Mouse (Mus musculus) CH12.LX (cell line): ENCODE data around the gene Bend4. TPM values are rescaled to one million over a fixed set of nuclear protein-coding genes. Genes with fewer than 3 reads are reported as not detected.

Experiments used
- DNase-seq: peaks from one replicate; pipeline ENCODE4 v3.0.0-alpha.2; 2013; ENCODE audit errors: extremely low read depth
- H3K27ac ChIP-seq: 2 replicates; pipeline ENCODE4 v1.5.1; 2012; ENCODE audit warnings: low read depth, mild to moderate bottlenecking, control low read depth, moderate library complexity; ENCODE audit not compliant: insufficient read depth
- H3K27me3 ChIP-seq: replicated peaks from 2 replicates; pipeline ENCODE3; 2012; ENCODE audit warnings: inconsistent platforms
- H3K36me3 ChIP-seq, 2 experiments: replicated peaks in 1 of 2; 2 replicates each; pipeline versions ENCODE3 to v1.6.1; 2012; ENCODE audit warnings: inconsistent platforms in 1 of 2, low read length in 1 of 2, mild to moderate bottlenecking in 1 of 2, mixed read lengths in 1 of 2, moderate library complexity in 1 of 2; ENCODE audit not compliant: control insufficient read depth in 1 of 2, insufficient read depth in 1 of 2
- H3K4me1 ChIP-seq, 2 experiments: 2 replicates each; pipeline ENCODE4 v1.6.1; 2012; ENCODE audit warnings: inconsistent platforms in 1 of 2, moderate library complexity in 1 of 2; ENCODE audit not compliant: insufficient read depth in 2 of 2, control insufficient read depth in 1 of 2
- H3K4me2 ChIP-seq: 2 replicates; pipeline ENCODE4 v1.6.1; 2012; ENCODE audit warnings: low read depth, mild to moderate bottlenecking, control low read depth; ENCODE audit not compliant: poor library complexity, insufficient read depth, severe bottlenecking
- H3K4me3 ChIP-seq, 3 experiments: fragments of 150-350 bp in 1 of 3; sonication (generic) in 1 of 3; replicated peaks in 1 of 3; 2 replicates each; pipeline versions ENCODE3 to v1.5.1; 2011 to 2012; ENCODE audit warnings: low read depth in 2 of 3, low read length in 2 of 3, mild to moderate bottlenecking in 2 of 3, moderate library complexity in 2 of 3, control low read depth in 1 of 3, improper control_type of control experiment in 1 of 3, inconsistent platforms in 1 of 3, mixed read lengths in 1 of 3; ENCODE audit not compliant: poor library complexity in 1 of 3
- H3K79me2 ChIP-seq: replicated peaks from 2 replicates; pipeline ENCODE4 v1.6.1; 2012; ENCODE audit warnings: mild to moderate bottlenecking, moderate library complexity; ENCODE audit not compliant: control insufficient read depth, poor library complexity, insufficient read depth, severe bottlenecking; ENCODE audit errors: extremely low read depth
- H3K9ac ChIP-seq: 2 replicates; pipeline ENCODE4 v1.6.1; 2012; ENCODE audit warnings: low read depth, mild to moderate bottlenecking, control low read depth, moderate library complexity; ENCODE audit not compliant: insufficient read depth
- H3K9me3 ChIP-seq: replicated peaks from 2 replicates; pipeline ENCODE3; 2012; ENCODE audit warnings: low read length, inconsistent platforms, mixed read lengths
- BHLHE40 ChIP-seq: IDR thresholded peaks from 2 replicates; pipeline ENCODE4 v1.6.1; 2011; ENCODE audit warnings: mild to moderate bottlenecking, low read depth, low read length, improper control_type of control experiment
- E2F4 ChIP-seq: IDR thresholded peaks from 2 replicates; pipeline ENCODE4 v1.6.1; 2011; ENCODE audit warnings: low read depth, low read length, improper control_type of control experiment; ENCODE audit not compliant: insufficient replicate concordance
- ELF1 ChIP-seq: IDR thresholded peaks from 2 replicates; pipeline ENCODE4 v1.6.1; 2014; ENCODE audit warnings: low read depth, mild to moderate bottlenecking, inconsistent platforms, low read length, improper control_type of control experiment
- EP300 ChIP-seq: IDR thresholded peaks from 2 replicates; pipeline ENCODE4 v1.6.1; 2011; ENCODE audit warnings: low read length, improper control_type of control experiment
- IRF4 ChIP-seq: IDR thresholded peaks from 2 replicates; pipeline ENCODE4 v1.6.1; 2014; ENCODE audit warnings: low read depth, mild to moderate bottlenecking, inconsistent platforms, low read length, improper control_type of control experiment
- KAT2A ChIP-seq: IDR thresholded peaks from 2 replicates; pipeline ENCODE4 v1.6.1; 2012; ENCODE audit warnings: low read length, improper control_type of control experiment, inconsistent platforms; ENCODE audit not compliant: insufficient replicate concordance
- MAFK ChIP-seq: IDR thresholded peaks from 2 replicates; pipeline ENCODE4 v1.6.1; 2011; ENCODE audit warnings: low read length, improper control_type of control experiment; ENCODE audit not compliant: insufficient replicate concordance
- MAZ ChIP-seq: IDR thresholded peaks from 2 replicates; pipeline ENCODE4 v1.6.1; 2012; ENCODE audit warnings: low read depth, mild to moderate bottlenecking, inconsistent platforms, low read length, improper control_type of control experiment, moderate library complexity
- MEF2A ChIP-seq: IDR thresholded peaks from 2 replicates; pipeline ENCODE4 v1.6.1; 2014; ENCODE audit warnings: low read depth, mild to moderate bottlenecking, inconsistent platforms, low read length, improper control_type of control experiment, borderline replicate concordance
- MXI1 ChIP-seq: IDR thresholded peaks from 2 replicates; pipeline ENCODE4 v1.6.1; 2011; ENCODE audit warnings: mild to moderate bottlenecking, low read depth, low read length, improper control_type of control experiment
- MYC ChIP-seq: IDR thresholded peaks from 2 replicates; pipeline ENCODE4 v1.6.1; 2011; ENCODE audit warnings: low read depth, mild to moderate bottlenecking, improper control_type of control experiment, low read length
- NELFE ChIP-seq: IDR thresholded peaks from 2 replicates; pipeline ENCODE4 v1.6.1; 2011; ENCODE audit warnings: low read depth, low read length, improper control_type of control experiment
- NRF1 ChIP-seq: IDR thresholded peaks from 2 replicates; pipeline ENCODE4 v1.6.1; 2014; ENCODE audit warnings: low read depth, mild to moderate bottlenecking, inconsistent platforms, low read length, improper control_type of control experiment, moderate library complexity
- POLR2A ChIP-seq: IDR thresholded peaks from 2 replicates; pipeline ENCODE4 v1.6.1; 2011; ENCODE audit warnings: low read depth, mild to moderate bottlenecking, improper control_type of control experiment, low read length
- RAD21 ChIP-seq: IDR thresholded peaks from 2 replicates; pipeline ENCODE4 v1.6.1; 2011; ENCODE audit warnings: low read depth, mild to moderate bottlenecking, low read length, improper control_type of control experiment, moderate library complexity
- RCOR1 ChIP-seq: conservative IDR thresholded peaks from 2 replicates; pipeline ENCODE4 v1.6.1; 2012; ENCODE audit warnings: low read depth, mild to moderate bottlenecking, inconsistent platforms, low read length, improper control_type of control experiment
- SIN3A ChIP-seq: IDR thresholded peaks from 2 replicates; pipeline ENCODE4 v1.6.1; 2012; ENCODE audit warnings: low read length, improper control_type of control experiment, inconsistent platforms
- SMC3 ChIP-seq: IDR thresholded peaks from 2 replicates; pipeline ENCODE4 v1.6.1; 2011; ENCODE audit warnings: low read depth, low read length, improper control_type of control experiment
- TBP ChIP-seq: conservative IDR thresholded peaks from 2 replicates; pipeline ENCODE4 v1.6.1; 2011; ENCODE audit warnings: low read depth, low read length, improper control_type of control experiment
- TCF12 ChIP-seq: IDR thresholded peaks from 2 replicates; pipeline ENCODE4 v1.6.1; 2014; ENCODE audit warnings: low read depth, mild to moderate bottlenecking, inconsistent platforms, low read length, improper control_type of control experiment
- UBTF ChIP-seq: IDR thresholded peaks from 2 replicates; pipeline ENCODE4 v1.6.1; 2012; ENCODE audit warnings: low read depth, mild to moderate bottlenecking, inconsistent platforms, low read length, improper control_type of control experiment, moderate library complexity
- ZKSCAN1 ChIP-seq: IDR thresholded peaks from 2 replicates; pipeline ENCODE4 v1.6.1; 2012; ENCODE audit warnings: low read depth, inconsistent platforms, low read length, improper control_type of control experiment, borderline replicate concordance
- ZMIZ1 ChIP-seq: IDR thresholded peaks from 2 replicates; pipeline ENCODE4 v1.6.1; 2012; ENCODE audit warnings: low read depth, mild to moderate bottlenecking, inconsistent platforms, low read length, improper control_type of control experiment
- dilution Hi-C: fragments of 300-500 bp; cut with MboI; formaldehyde crosslinking; loops from 2 replicates; pipeline ENCODE4 v1.14.3; 2020; ENCODE audit warnings: low sequenced_read_pairs; ENCODE audit not compliant: extremely low pct_unique_long_range_greater_than_20kb, extremely low pct_ligation_motif_present
- in situ Hi-C: fragments of 300-500 bp; cut with MboI; formaldehyde crosslinking; loops from 3 replicates; pipeline ENCODE4 v1.14.3; 2019; ENCODE audit warnings: low sequenced_read_pairs, low pct_ligation_motif_present, low pct_unique_long_range_greater_than_20kb, mixed read lengths
- polyA plus RNA-seq: library from polyadenylated mRNA; unstranded; fragments of >175 nt; gene quantifications from 2 replicates; pipeline ENCODE4 v1.2.1, GENCODE M21; 2012; ENCODE audit warnings: low read depth; ENCODE audit not compliant: insufficient read length
- total RNA-seq, 2 experiments: library from RNA; depleted of rRNA; stranded (reverse); fragments of 300-350 nt in 1 of 2; fragments of >200 nt in 1 of 2; gene quantifications; 2 replicates each; pipeline ENCODE4 v1.2.3; 2012 to 2014

Gene Bend4
- total and polyA plus RNA-seq, 3 experiments, result 0.06 TPM; not detected in 2

- Histone ChIP-seq H3K27me3 (no peaks in the 10 kb centered on the region), H3K4me1 (peaks cover 0 to 17% of the 10 kb centered on the region in 2 experiments; a peak in 3 of 4 replicates), H3K79me2 (no peaks in the 10 kb centered on the region), H3K36me3 (no peaks in the 10 kb centered on the region), H3K4me3 (no peak overlapping the region), H3K9me3 (no peaks in the 10 kb centered on the region), H3K27ac (no peak overlapping the region), H3K9ac (no peak overlapping the region), H3K4me2 (no peak overlapping the region)
- no peak for TF ChIP-seq ZKSCAN1
- TF ChIP-seq NELFE, result no peak
- no peak for TF ChIP-seq SMC3
- TF ChIP-seq SIN3A, result no peak
- no peak for TF ChIP-seq POLR2A
- TF ChIP-seq MXI1, result no peak
- TF ChIP-seq RCOR1, result no peak
- no peak for TF ChIP-seq BHLHE40
- no peak for TF ChIP-seq ZMIZ1
- TF ChIP-seq EP300, result no peak
- no peak for TF ChIP-seq MYC
- no peak for TF ChIP-seq TCF12
- TF ChIP-seq ELF1, result no peak
- TF ChIP-seq IRF4, result no peak
- no peak for TF ChIP-seq MEF2A
- TF ChIP-seq KAT2A, result no peak
- TF ChIP-seq UBTF, result no peak
- TF ChIP-seq RAD21, result no peak
- no peak for TF ChIP-seq E2F4
- no peak for TF ChIP-seq TBP
- in situ Hi-C loops (no loop called here), dilution Hi-C loops (no loop called here)
- DNase-seq, result no peak
Measured at GRCm38 (mm10) chr5:67362316-67362715, 65.8 kb downstream of the Bend4 start.

DNA sequence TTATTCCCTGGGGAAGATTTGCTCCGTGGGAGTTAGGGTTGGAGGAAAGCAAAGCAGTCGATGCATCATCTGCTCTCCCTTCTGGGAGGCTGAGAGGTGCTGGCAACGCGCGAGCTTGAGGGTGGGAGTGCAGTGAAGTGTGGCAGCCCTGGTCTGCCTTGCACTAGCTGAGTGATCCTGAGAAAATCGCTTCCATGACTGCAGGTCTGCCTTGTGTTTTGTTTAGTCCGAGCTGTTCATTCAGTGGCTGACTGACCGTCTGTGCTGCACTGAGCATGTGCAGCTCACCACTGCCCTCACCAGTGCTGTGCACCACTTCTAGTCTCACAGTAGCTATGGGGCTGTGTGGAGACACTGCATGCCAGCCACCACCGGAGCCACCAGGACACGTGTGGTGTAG, 79.2 kb downstream of the Bend4 start:
- Histone ChIP-seq H3K9me3 (no peaks in the 10 kb centered on the region), H3K9ac (no peak overlapping the region), H3K36me3 (peaks cover 39 to 84% of the 10 kb centered on the region in 2 experiments), H3K4me2 (no peak overlapping the region), H3K4me3 (no peak overlapping the region), H3K79me2 (no peaks in the 10 kb centered on the region), H3K4me1 (peaks cover 3 to 7% of the 10 kb centered on the region in 2 experiments; a peak in 2 of 4 replicates), H3K27me3 (no peaks in the 10 kb centered on the region), H3K27ac (no peak overlapping the region)
- in situ Hi-C loops, result no loop called here
- dilution Hi-C loops, result no loop called here
- peak; percentile 15 for DNase-seq
- no peak for TF ChIP-seq MAFK
- no peak for TF ChIP-seq MAZ
- TF ChIP-seq NRF1, result peak; percentile 69
- TF ChIP-seq, all 38 proteins: peak for 1
